Mouse (Mus musculus): ENCODE measurements around the gene Xrcc5.

Xrcc5 gene

DNA sequence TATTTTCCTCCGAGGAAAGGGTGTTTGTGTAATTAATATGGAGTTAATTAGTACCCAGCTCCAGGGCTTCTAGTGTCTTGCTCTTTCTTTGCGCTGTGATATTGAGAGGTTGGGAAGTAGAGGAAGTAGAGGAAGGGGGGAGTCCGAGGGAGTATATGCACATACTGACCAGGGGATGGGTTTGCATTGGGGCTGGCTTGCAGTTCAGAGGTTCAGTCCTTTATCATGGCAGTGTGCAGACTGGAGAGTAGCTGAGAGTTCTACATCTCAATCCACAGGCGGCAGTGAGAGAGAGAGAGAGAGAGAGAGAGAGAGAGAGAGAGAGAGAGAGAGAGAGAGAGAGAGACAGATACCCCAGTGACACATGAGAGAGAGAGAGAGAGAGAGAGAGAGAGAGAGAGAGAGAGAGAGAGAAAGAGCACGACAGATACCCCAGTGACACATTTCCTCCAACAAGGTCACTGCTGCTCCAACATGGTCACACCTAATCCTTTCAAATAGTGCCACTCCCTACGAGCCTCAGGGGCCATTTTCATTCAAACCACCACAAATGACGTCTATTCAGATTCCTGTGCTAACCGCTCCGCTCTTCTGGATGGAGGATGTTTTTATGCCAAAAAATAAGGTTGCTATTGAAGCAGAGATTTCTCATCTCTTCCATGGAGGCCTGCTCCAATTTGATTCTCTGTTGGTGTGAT is 5.6 kb downstream of the Xrcc5 start:
- in situ Hi-C loops (cut with MboI, MseI): loop anchor here (10.0 to 25.0 kb wide), 2 partner anchors 549 to 552 kb away; partner anchors contain the start of gene Igfbp5 (in 1 of the 2)

- in situ Hi-C loops (cut with MboI, MseI): loop anchor here (10.0 to 25.0 kb wide), 2 partner anchors 549 to 551 kb away; partner anchors contain the start of gene Igfbp5 (in 1 of the 2)
These were observed 6.3 kb downstream of the Xrcc5 start for GRCm38 (mm10) chr1:72313399-72314039.

GRCm38 (mm10) chr1:72315447-72315846 is 8.2 kb downstream of the Xrcc5 start:
- in situ Hi-C loops (cut with MboI, MseI): loop anchor here (5.0 to 25.0 kb wide), 3 partner anchors 257 to 549 kb away; partner anchors contain the start of gene Igfbp5 (in 1 of the 2)

GRCm38 (mm10) chr1:72316409-72316808 is 9.2 kb downstream of the Xrcc5 start:
- in situ Hi-C loops (cut with MboI, MseI): loop anchor here (5.0 to 25.0 kb wide), 3 partner anchors 256 to 548 kb away; partner anchors contain the start of gene Igfbp5 (in 1 of the 2)

GRCm38 (mm10) chr1:72316901-72317300 is 9.7 kb downstream of the Xrcc5 start:
- in situ Hi-C loops (cut with MboI, MseI): loop anchor here (5.0 to 25.0 kb wide), 3 partner anchors 255 to 548 kb away; partner anchors contain the start of gene Igfbp5 (in 1 of the 2)

- in situ Hi-C loops (cut with MboI, MseI): loop anchor here in 1 of 2 experiments (25.0 kb wide), 1 partner anchor 542 kb away; the partner anchor contains the start of gene Igfbp5
These were observed 13.5 kb downstream of the Xrcc5 start for GRCm38 (mm10) chr1:72320759-72321158.

DNA sequence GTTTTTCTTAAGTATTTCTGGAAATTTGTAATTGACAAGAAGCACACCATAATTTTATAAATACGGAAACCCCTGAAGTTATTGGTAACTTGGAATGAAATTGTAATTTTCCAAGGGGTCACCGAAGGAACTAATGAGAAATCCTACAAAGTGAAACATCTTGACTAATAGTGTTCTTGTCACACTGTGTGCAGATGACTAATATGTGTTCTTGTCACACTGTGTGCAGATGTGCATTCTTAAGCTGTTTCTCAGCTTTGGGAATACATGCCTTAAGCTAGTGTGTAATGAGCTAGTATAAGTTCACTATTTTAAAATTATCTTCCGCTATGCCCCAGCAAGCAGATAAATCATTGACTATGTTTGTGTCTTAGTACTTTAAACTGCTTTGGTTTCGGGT is 16.0 kb downstream of the Xrcc5 start:
- in situ Hi-C loops (cut with MboI, MseI): loop anchor here in 1 of 2 experiments (25.0 kb wide), 1 partner anchor 539 kb away; the partner anchor contains the start of gene Igfbp5

- in situ Hi-C loops (cut with MboI, MseI): no loop called here
These were observed 19.1 kb downstream of the Xrcc5 start for GRCm38 (mm10) chr1:72326162-72326821.

- in situ Hi-C loops (cut with MboI, MseI): loop anchor here in 1 of 2 experiments (10.0 kb wide), 1 partner anchor 1270 kb away; no protein-coding TSS in a partner anchor
These were observed 27.6 kb downstream of the Xrcc5 start for GRCm38 (mm10) chr1:72334807-72335206.

DNA sequence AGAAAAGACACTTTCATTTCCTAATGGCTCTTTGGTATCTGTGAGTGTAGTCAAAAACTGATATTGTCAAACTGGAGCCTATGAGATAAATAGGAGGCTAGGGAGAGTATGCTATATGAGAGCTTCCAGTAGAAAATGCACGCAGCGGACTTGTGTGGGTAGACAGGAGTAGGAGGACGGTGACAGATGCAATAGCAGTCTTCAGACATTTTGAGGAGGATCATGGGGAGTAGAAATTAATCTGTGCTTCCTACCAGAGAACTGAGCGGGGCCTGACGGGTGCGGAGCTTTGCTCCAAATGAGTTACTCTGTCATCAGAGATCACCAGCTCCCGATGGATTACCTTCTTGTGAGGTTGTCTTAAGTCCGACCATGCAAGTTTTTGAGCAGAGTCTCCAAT is 29.6 kb downstream of the Xrcc5 start:
- in situ Hi-C loops (cut with MboI, MseI): loop anchor here in 1 of 2 experiments (10.0 kb wide), 1 partner anchor 1268 kb away; no protein-coding TSS in a partner anchor

DNA sequence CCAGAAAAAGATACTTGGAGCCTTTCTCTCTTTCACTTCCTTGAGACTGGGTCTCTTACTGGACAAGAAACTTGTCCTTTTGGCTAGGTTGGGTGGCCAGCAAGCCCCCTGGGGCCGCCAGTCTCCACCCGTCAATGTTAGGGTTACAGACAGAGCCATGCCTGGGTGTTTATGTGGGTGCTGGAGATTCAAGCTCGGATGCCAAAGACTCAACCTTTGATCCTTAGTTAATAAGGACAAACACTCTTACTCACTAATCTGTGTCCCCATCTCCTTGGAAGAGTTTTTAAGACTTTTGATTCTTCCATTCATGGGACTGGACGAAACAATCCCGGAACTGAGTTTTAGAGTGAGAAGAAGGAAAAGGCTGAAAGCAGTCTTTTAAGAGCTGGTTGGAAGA is 31.1 kb downstream of the Xrcc5 start:
- in situ Hi-C loops (cut with MboI, MseI): loop anchor here in 1 of 2 experiments (10.0 kb wide), 1 partner anchor 1266 kb away; no protein-coding TSS in a partner anchor

DNA sequence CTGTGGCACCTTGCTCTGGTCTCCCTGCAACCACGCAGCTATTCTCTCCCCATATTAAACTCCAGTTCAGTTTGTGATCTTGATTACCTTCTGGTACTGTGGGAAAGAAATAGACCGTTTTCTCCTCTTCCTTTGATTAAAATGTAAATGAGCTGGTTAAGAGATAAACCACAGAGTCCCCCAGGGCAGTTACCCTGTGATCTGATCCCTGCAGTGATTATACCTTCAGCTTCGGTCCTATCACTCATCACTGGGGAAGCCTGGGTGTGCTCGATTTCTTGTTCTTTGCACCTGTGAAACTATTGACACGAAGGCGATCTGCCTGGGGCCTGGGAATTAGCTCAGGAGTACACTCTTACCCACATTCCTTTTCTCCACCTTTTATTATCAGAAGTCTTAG is 40.7 kb downstream of the Xrcc5 start:
- in situ Hi-C loops (cut with MboI, MseI): no loop called here

DNA sequence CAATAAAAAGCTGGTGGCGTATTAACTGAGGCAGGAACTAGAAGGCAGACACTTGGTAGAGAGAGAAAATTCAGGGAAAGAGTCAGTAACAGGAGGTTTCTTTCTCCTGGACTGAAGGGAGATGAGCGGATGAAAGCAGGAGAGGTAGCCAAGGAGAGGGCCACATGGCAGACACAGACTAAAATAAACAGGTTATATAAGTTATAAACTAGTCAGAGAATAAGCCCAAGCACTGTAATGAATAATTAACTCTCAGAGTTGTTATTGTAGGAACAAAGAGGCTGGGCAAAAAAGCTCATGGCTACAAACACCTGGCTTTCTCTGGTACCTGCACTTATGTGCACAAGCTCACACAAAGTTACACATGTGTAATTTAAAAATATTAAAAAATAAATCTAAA is 47.6 kb downstream of the Xrcc5 start:
- in situ Hi-C loops (cut with MboI, MseI): no loop called here

DNA sequence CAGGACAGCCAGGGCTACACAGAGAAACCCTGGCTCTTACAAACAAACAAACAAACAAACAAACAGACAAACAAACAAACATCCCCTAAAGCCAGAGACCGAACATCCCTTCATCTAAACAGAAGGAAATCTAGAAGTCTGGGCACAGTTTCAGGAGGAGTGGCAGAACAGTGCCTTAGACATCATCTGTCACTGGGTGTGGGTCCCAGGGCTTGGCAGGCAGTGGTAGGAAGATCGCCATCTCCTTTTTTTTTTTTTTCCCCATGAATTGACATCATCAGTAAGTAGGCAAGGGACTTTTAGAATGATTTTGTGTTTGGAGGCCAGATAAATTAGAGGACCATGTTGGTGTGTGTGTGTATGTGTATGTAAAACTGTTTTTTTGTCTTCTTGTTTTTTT is 51.0 kb downstream of the Xrcc5 start:
- in situ Hi-C loops (cut with MboI, MseI): no loop called here

- in situ Hi-C loops (cut with MboI, MseI): no loop called here
These were observed 52.2 kb downstream of the Xrcc5 start for GRCm38 (mm10) chr1:72359462-72359861.

GRCm38 (mm10) chr1:72360809-72361208 is 53.6 kb downstream of the Xrcc5 start:
- in situ Hi-C loops (cut with MboI, MseI): no loop called here

DNA sequence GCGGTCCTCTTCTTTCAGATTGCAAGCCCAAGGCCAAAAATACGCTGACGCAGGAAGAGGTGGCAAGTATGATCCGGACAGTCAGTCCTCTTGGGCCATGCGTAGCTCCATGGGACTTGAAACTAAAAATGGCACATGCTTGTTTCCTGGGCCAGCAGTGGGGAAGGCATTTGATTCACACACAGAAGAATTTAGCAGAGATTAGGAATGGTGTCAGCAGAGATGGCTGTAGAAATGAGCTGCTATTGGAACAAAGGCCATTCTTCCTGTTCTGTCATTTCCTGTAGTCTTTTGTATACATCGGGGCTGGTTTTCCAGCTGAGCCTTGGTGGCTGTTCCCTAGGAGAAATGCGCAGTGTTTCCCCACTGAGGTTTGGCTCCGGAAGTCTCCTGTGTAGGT is 57.4 kb downstream of the Xrcc5 start:
- in situ Hi-C loops (cut with MboI, MseI): no loop called here

DNA sequence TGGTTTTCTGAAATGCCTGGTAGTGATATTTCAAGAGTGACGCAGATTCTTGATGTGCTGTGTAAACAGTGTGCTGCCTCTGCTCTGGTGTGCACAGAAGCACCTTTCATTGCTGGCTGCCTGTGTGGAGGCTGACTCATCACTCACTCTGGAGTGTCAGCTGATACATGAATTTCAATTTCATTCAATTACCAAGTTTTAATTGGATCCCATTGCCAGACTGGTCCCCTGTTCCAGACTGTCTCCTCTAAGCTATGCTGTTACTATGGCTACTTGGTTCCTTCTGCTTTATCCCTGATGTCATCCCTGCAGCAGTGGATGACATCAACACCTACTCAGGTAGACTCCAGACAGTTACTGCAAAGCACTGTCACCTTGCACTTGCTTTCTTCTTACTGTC is 65.3 kb downstream of the Xrcc5 start:
- in situ Hi-C loops (cut with MboI, MseI): no loop called here

- in situ Hi-C loops (cut with MboI, MseI): no loop called here
These were observed 65.7 kb downstream of the Xrcc5 start for GRCm38 (mm10) chr1:72372913-72373312.

DNA sequence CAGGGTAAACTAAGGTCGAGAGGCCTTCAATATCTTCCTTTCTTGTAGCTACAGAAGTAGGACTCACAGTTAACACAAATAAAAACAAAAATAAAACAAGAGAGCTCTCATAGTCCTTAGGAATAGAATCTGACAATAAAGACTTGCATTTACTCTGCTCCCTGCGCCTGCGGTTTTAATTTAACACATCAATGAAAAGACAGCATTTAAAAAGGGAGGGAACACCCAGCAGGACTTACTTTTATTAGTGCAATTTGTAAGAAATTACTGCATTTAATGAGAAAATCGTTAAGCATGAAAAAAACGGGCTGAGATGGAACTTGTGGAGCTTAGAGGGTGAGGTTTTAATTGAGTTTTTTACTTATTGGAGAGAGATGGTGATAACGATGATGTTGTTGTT is 66.4 kb downstream of the Xrcc5 start:
- in situ Hi-C loops (cut with MboI, MseI): no loop called here

- in situ Hi-C loops (cut with MboI, MseI): no loop called here
These were observed 66.8 kb downstream of the Xrcc5 start for GRCm38 (mm10) chr1:72374049-72374448.

DNA sequence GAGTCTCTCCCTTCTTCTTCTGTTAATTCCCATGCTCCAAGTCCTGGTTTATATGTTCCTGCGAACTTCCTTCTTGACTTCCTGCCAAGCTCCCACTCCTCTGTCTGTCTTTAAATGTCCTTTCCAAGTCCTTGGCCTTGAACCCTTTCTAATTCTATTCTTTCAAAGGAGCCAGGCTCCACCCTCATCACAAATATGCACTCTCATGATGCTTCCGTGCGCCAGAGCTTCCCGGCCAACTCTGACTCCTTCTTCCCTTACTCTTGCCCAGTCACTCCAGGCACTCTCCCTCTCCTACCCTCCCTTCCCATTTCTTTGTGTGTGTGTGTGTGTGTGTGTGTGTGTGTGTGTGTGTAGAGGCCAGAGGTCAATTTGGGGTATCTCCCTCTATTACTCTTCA is 70.9 kb downstream of the Xrcc5 start:
- in situ Hi-C loops (cut with MboI, MseI): no loop called here
